Mouse (Mus musculus) kidney, adult 2 months (tissue): Measurements from ENCODE around the gene Bak1.
A peak's percentile ranks its signal among the peaks of the same experiment; 100 is the strongest.

Experiments
- CTCF ChIP-seq: fragments of 200-500 bp; conservative IDR thresholded peaks from 2 replicates; pipeline ENCODE4 v1.5.1; 2011; ENCODE audit warnings: low read depth, mild to moderate bottlenecking, control low read depth, low read length, moderate library complexity, mixed read lengths; ENCODE audit not compliant: insufficient read depth, insufficient read length
- POLR2A ChIP-seq: fragments of 200-500 bp; IDR thresholded peaks from one replicate; pipeline ENCODE4 v1.6.1; 2011; ENCODE audit warnings: low read depth, low read length, control low read depth

GRCm38 (mm10) chr17:27028284-27028795 lies 469 bp downstream of the Bak1 start:
- peak; percentile 79 for TF ChIP-seq CTCF
- peak; percentile 55 for TF ChIP-seq POLR2A
